Mouse (Mus musculus): ENCODE results near the gene Pid1.
"Not testable (repeated sequence)": the region's sequence is repeated elsewhere in the genome, so short reads cannot be mapped to it uniquely, and the experiment has no call there.

- TF ChIP-seq EP300 (optimal IDR thresholded peaks at IDR 0.05); CTCF (IDR thresholded peaks at IDR 0.05; ENCODE audit: low read depth): not testable (repeated sequence)
These were observed 32.1 kb downstream of the Pid1 start for GRCm38 (mm10) chr1:84331861-84332260.

Data from stomach, postnatal 0 days (tissue).